In the genomic region with DNA sequence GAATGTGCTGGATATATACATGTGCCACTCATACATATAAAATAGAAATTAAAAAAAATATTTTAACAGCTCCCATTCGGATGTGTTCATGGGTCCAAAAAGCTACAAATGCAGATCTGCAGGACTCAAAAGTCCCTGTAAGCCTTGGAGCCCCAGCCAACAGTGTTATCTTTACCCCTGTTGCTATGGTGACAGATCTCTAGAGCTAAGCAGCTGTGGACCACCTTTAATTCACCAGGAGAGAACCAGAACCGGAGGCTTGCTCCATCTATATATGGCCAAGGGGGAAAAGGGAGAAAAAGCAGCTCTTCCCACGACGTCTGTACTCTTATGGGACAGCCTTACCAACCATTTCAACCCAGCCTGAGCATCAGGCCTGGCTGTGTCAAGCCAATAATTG, we compare ENCODE assay signal across 28 mouse cellular contexts. TPM values are rescaled to one million over a fixed set of nuclear protein-coding genes. Genes with fewer than 3 reads are reported as not detected.
DNase-seq lines count a peak whose midpoint lies in the region; ATAC-seq and TF ChIP-seq lines count a peak whose summit lies in the region.
"Had no signal": no experiment of that assay in that cellular context is flagged by ENCODE, and none has a peak within 500 bp of the region (broad histone marks: within the 10 kb centered on the region; RNA-seq: fewer than 3 reads in every experiment).

No protein-coding gene starts in this region.

- no peak overlapping the region for H3K9ac ChIP-seq in forebrain, embryonic 16.5 days (replicated peaks; ENCODE audit: low read depth, low read length)
- H3K9ac ChIP-seq in forebrain, embryonic 14.5 days (ENCODE audit: low read length) = no peak overlapping the region
- H3K9ac ChIP-seq in hindbrain, postnatal 0 days (replicated peaks; ENCODE audit: low read length) = no peak overlapping the region
- no peak overlapping the region for H3K9ac ChIP-seq in hindbrain, embryonic 14.5 days
- H3K9ac ChIP-seq in midbrain, postnatal 0 days (replicated peaks; ENCODE audit: low read length, poor library complexity, severe bottlenecking) = no peak overlapping the region
- H3K9ac ChIP-seq: forebrain, embryonic 13.5 days; hindbrain, embryonic 13.5 days; intestine, embryonic 15.5 days had no signal

- no peaks in the 10 kb centered on the region for H3K4me1 ChIP-seq in forebrain, embryonic 16.5 days (replicated peaks; ENCODE audit: control insufficient read depth, insufficient read depth, low read length)
- no peaks in the 10 kb centered on the region for H3K4me1 ChIP-seq in forebrain, embryonic 14.5 days (ENCODE audit: control insufficient read depth, insufficient read depth, low read length)
- H3K4me1 ChIP-seq in hindbrain, postnatal 0 days (ENCODE audit: insufficient read depth, low read length) = no peaks in the 10 kb centered on the region
- H3K4me1 ChIP-seq in hindbrain, embryonic 14.5 days (replicated peaks; ENCODE audit: control insufficient read depth, insufficient read depth, low read length) = peaks cover 11% of the 10 kb centered on the region; the same call in 1 of the 2 replicates
- H3K4me1 ChIP-seq in midbrain, postnatal 0 days (ENCODE audit: insufficient read depth, low read length) = no peaks in the 10 kb centered on the region
- peaks cover 24% of the 10 kb centered on the region for H3K4me1 ChIP-seq in midbrain, embryonic 10.5 days
- H3K4me1 ChIP-seq in limb, embryonic 10.5 days = peaks cover 22% of the 10 kb centered on the region
- H3K4me1 ChIP-seq: forebrain, embryonic 13.5 days; intestine, embryonic 15.5 days had no signal

- H3K36me3 ChIP-seq in forebrain, embryonic 16.5 days (ENCODE audit: control insufficient read depth, insufficient read depth) = no peaks in the 10 kb centered on the region
- H3K36me3 ChIP-seq in forebrain, embryonic 14.5 days (ENCODE audit: control insufficient read depth, insufficient read depth, low read length) = no peaks in the 10 kb centered on the region
- no peaks in the 10 kb centered on the region for H3K36me3 ChIP-seq in hindbrain, postnatal 0 days (ENCODE audit: insufficient read depth, low read length)
- no peaks in the 10 kb centered on the region for H3K36me3 ChIP-seq in hindbrain, embryonic 14.5 days (replicated peaks; ENCODE audit: control insufficient read depth, insufficient read depth)
- H3K36me3 ChIP-seq in midbrain, postnatal 0 days (ENCODE audit: insufficient read depth, low read length) = no peaks in the 10 kb centered on the region
- H3K36me3 ChIP-seq in midbrain, embryonic 10.5 days = no peaks in the 10 kb centered on the region
- H3K36me3 ChIP-seq in limb, embryonic 10.5 days = no peaks in the 10 kb centered on the region
- H3K36me3 ChIP-seq: forebrain, embryonic 10.5 days; hindbrain, embryonic 13.5 days; intestine, embryonic 15.5 days had no signal

- no peaks in the 10 kb centered on the region for H3K9me3 ChIP-seq in forebrain, embryonic 16.5 days (ENCODE audit: control insufficient read depth, low read length)
- H3K9me3 ChIP-seq in forebrain, embryonic 14.5 days (replicated peaks; ENCODE audit: control insufficient read depth, low read length) = no peaks in the 10 kb centered on the region
- no peaks in the 10 kb centered on the region for H3K9me3 ChIP-seq in hindbrain, postnatal 0 days (ENCODE audit: low read length)
- no peaks in the 10 kb centered on the region for H3K9me3 ChIP-seq in hindbrain, embryonic 14.5 days (ENCODE audit: control insufficient read depth, low read length)
- H3K9me3 ChIP-seq in midbrain, postnatal 0 days (ENCODE audit: low read length) = no peaks in the 10 kb centered on the region
- H3K9me3 ChIP-seq in midbrain, embryonic 10.5 days (replicated peaks) = no peaks in the 10 kb centered on the region
- no peaks in the 10 kb centered on the region for H3K9me3 ChIP-seq in limb, embryonic 10.5 days (replicated peaks)
- H3K9me3 ChIP-seq: forebrain, embryonic 10.5 days; forebrain, embryonic 13.5 days; hindbrain, embryonic 13.5 days; intestine, embryonic 15.5 days had no signal

- H3K4me3 ChIP-seq in forebrain, embryonic 16.5 days (replicated peaks; ENCODE audit: low read length) = no peak overlapping the region
- no peak overlapping the region for H3K4me3 ChIP-seq in forebrain, embryonic 14.5 days (ENCODE audit: low read depth, low read length)
- no peak overlapping the region for H3K4me3 ChIP-seq in hindbrain, postnatal 0 days (ENCODE audit: low read length)
- no peak overlapping the region for H3K4me3 ChIP-seq in hindbrain, embryonic 14.5 days (replicated peaks; ENCODE audit: low read length)
- H3K4me3 ChIP-seq in midbrain, postnatal 0 days (ENCODE audit: low read depth, low read length) = no peak overlapping the region
- H3K4me3 ChIP-seq in midbrain, embryonic 10.5 days = no peak overlapping the region
- H3K4me3 ChIP-seq in limb, embryonic 10.5 days = no peak overlapping the region
- H3K4me3 ChIP-seq: forebrain, embryonic 10.5 days; forebrain, embryonic 13.5 days; gastrocnemius, adult 2 months; hindbrain, embryonic 13.5 days; intestine, embryonic 15.5 days had no signal

- WGBS in forebrain, embryonic 16.5 days = 57% methylated on average over 4 of the region's 4 CpGs
- 74% methylated on average over 4 of the region's 4 CpGs for whole genome bisulfite sequencing in forebrain, embryonic 14.5 days
- 49% methylated on average over 4 of the region's 4 CpGs for WGBS in hindbrain, postnatal 0 days
- WGBS in hindbrain, embryonic 14.5 days = 54% methylated on average over 4 of the region's 4 CpGs
- WGBS in midbrain, postnatal 0 days = 33% methylated on average over 4 of the region's 4 CpGs
- WGBS in midbrain, embryonic 10.5 days = 68% methylated on average over 4 of the region's 4 CpGs
- WGBS in limb, embryonic 10.5 days = 68% methylated on average over 4 of the region's 4 CpGs

- TF ChIP-seq CTCF in hindbrain, postnatal 0 days (IDR thresholded peaks at IDR 0.05; ENCODE audit: low read depth) = no peak
- no peak for TF ChIP-seq CTCF in midbrain, postnatal 0 days (IDR thresholded peaks at IDR 0.05)

- ATAC-seq in forebrain, embryonic 16.5 days = peak; percentile 38; the same call in 1 of the 2 replicates
- no peak for ATAC-seq in forebrain, embryonic 14.5 days
- ATAC-seq in hindbrain, postnatal 0 days = 0 out of 2 replicates have a peak, but pooled peaks have one; percentile 22
- ATAC-seq in hindbrain, embryonic 14.5 days (ENCODE audit: low FRiP score) = no peak
- ATAC-seq in midbrain, postnatal 0 days (ENCODE audit: low FRiP score) = no peak
- ATAC-seq: activated CD4-positive, CD25-positive, alpha-beta regulatory T cell, adult 4 months; forebrain, embryonic 13.5 days; intestine, embryonic 15.5 days had no signal

- H3K27me3 ChIP-seq in forebrain, embryonic 16.5 days (replicated peaks; ENCODE audit: control insufficient read depth, insufficient read depth, low read length) = no peaks in the 10 kb centered on the region
- H3K27me3 ChIP-seq in forebrain, embryonic 14.5 days (replicated peaks; ENCODE audit: control insufficient read depth, insufficient read depth, low read length) = no peaks in the 10 kb centered on the region
- no peaks in the 10 kb centered on the region for H3K27me3 ChIP-seq in hindbrain, postnatal 0 days (ENCODE audit: insufficient read depth, low read length)
- H3K27me3 ChIP-seq in hindbrain, embryonic 14.5 days (ENCODE audit: control insufficient read depth, insufficient read depth, low read length) = no peaks in the 10 kb centered on the region
- H3K27me3 ChIP-seq in midbrain, postnatal 0 days (ENCODE audit: insufficient read depth, low read length) = no peaks in the 10 kb centered on the region
- H3K27me3 ChIP-seq in midbrain, embryonic 10.5 days (ENCODE audit: low read depth, poor library complexity, severe bottlenecking) = no peaks in the 10 kb centered on the region
- H3K27me3 ChIP-seq in limb, embryonic 10.5 days (ENCODE audit: low read depth, poor library complexity, severe bottlenecking) = no peaks in the 10 kb centered on the region
- H3K27me3 ChIP-seq: forebrain, embryonic 13.5 days; hindbrain, embryonic 13.5 days; intestine, embryonic 15.5 days had no signal

- no peak overlapping the region for H3K27ac ChIP-seq in forebrain, embryonic 16.5 days (ENCODE audit: low read length)
- H3K27ac ChIP-seq in forebrain, embryonic 14.5 days (ENCODE audit: low read depth, low read length) = no peak overlapping the region
- H3K27ac ChIP-seq in hindbrain, postnatal 0 days = 0 out of 2 replicates have a peak overlapping the region, but pooled peaks have one; percentile 32
- no peak overlapping the region for H3K27ac ChIP-seq in hindbrain, embryonic 14.5 days
- H3K27ac ChIP-seq in midbrain, postnatal 0 days (ENCODE audit: low read depth, low read length) = peak overlapping the region; percentile 60
- H3K27ac ChIP-seq in midbrain, embryonic 10.5 days (replicated peaks) = no peak overlapping the region
- H3K27ac ChIP-seq in limb, embryonic 10.5 days = no peak overlapping the region
- H3K27ac ChIP-seq: forebrain, embryonic 10.5 days; forebrain, embryonic 13.5 days; gastrocnemius, adult 2 months; hindbrain, embryonic 13.5 days; intestine, embryonic 15.5 days had no signal

- DNase-seq in forebrain, embryonic 14.5 days (ENCODE audit: low spot score) = no peak
- peak; percentile 44 for DNase-seq in hindbrain, postnatal 0 days (ENCODE audit: low spot score)
- no peak for DNase-seq in hindbrain, embryonic 14.5 days (ENCODE audit: low spot score)
- peak; percentile 41 for DNase-seq in midbrain, postnatal 0 days (ENCODE audit: low spot score)
- no peak for DNase-seq in midbrain, embryonic 10.5 days (ENCODE audit: low spot score)
- DNase-seq in brain, embryonic 18.5 days (ENCODE audit: low read depth, low spot score) = peak; percentile 14
- DNase-seq in limb, embryonic 10.5 days (ENCODE audit: low spot score) = no peak
- DNase-seq: adrenal gland, adult 8-10 months; adrenal gland, postnatal 25 days; cerebellum, adult 11-12 months; cerebellum, adult 8-10 months; cerebellum, postnatal 10 days; gastrocnemius, adult 2 months; gastrocnemius, postnatal 14 days; heart, adult 11 months had no signal

- H3K4me2 ChIP-seq in forebrain, embryonic 16.5 days (ENCODE audit: low read length) = no peak overlapping the region
- H3K4me2 ChIP-seq in forebrain, embryonic 14.5 days (ENCODE audit: low read length) = no peak overlapping the region
- no peak overlapping the region for H3K4me2 ChIP-seq in hindbrain, postnatal 0 days (ENCODE audit: low read depth, low read length)
- no peak overlapping the region for H3K4me2 ChIP-seq in hindbrain, embryonic 14.5 days (replicated peaks)
- H3K4me2 ChIP-seq in midbrain, postnatal 0 days (ENCODE audit: low read depth, low read length, poor library complexity, severe bottlenecking) = no peak overlapping the region
- H3K4me2 ChIP-seq: forebrain, embryonic 13.5 days; heart, embryonic 11.5 days; hindbrain, embryonic 13.5 days; intestine, embryonic 15.5 days had no signal

RNA-seq across cellular contexts. Expression of a gene that starts 10.1 kb away (rescaled TPM):
- polyA plus RNA-seq in forebrain, embryonic 16.5 days (2015; fragmentation: Nextera tagmentation; extraction: Ambion mirVana) = 1.1 and 1.3 TPM in 2 replicates
- 0.71 and 1.2 TPM in 2 replicates for polyA plus RNA-seq in forebrain, embryonic 14.5 days (2014; fragmentation: Nextera tagmentation; extraction: Ambion mirVana)
- 2.9 and 3.6 TPM in 2 replicates for total RNA-seq in hindbrain, postnatal 0 days (2014; rRNA removed)
- 3.0 and 3.3 TPM in 2 replicates for polyA plus RNA-seq in hindbrain, postnatal 0 days (2015; fragmentation: Nextera tagmentation; extraction: Ambion mirVana)
- polyA plus RNA-seq in hindbrain, embryonic 14.5 days (2014; fragmentation: Nextera tagmentation; extraction: Ambion mirVana) = 1.8 and 2.3 TPM in 2 replicates
- 4.4 and 9.8 TPM in 2 replicates for total RNA-seq in midbrain, postnatal 0 days (2014; rRNA removed)
- 2.8 and 3.6 TPM in 2 replicates for polyA plus RNA-seq in midbrain, postnatal 0 days (2015; fragmentation: Nextera tagmentation; extraction: Ambion mirVana)
- 0.11 and 0.14 TPM in 2 replicates for polyA plus RNA-seq in midbrain, embryonic 10.5 days (2016; fragmentation: Nextera tagmentation; extraction: Ambion mirVana)
- 0.23 TPM in 2 replicates for polyA plus RNA-seq in limb, embryonic 10.5 days (2016; fragmentation: Nextera tagmentation; extraction: Ambion mirVana)
- total RNA-seq: adrenal gland, adult 8-10 months; adrenal gland, postnatal 25 days; gastrocnemius, adult 2 months; gastrocnemius, postnatal 14 days; gastrocnemius, postnatal 4 days; heart, adult 8-10 months; heart, postnatal 25 days had no signal
- polyA plus RNA-seq: activated CD4-positive, CD25-positive, alpha-beta regulatory T cell, adult 4 months; embryonic facial prominence, embryonic 11.5 days; heart, embryonic 11.5 days; heart, embryonic 14.5 days; heart, postnatal 0 days; intestine, embryonic 15.5 days had no signal

RNA-seq across cellular contexts. Expression of a gene that starts 27.3 kb away (rescaled TPM):
- polyA plus RNA-seq in forebrain, embryonic 16.5 days (2015; fragmentation: Nextera tagmentation; extraction: Ambion mirVana) = 0.93 and 1.1 TPM in 2 replicates
- polyA plus RNA-seq in forebrain, embryonic 14.5 days (2014; fragmentation: Nextera tagmentation; extraction: Ambion mirVana) = 1.2 TPM in 2 replicates
- 1.3 TPM in 2 replicates for total RNA-seq in hindbrain, postnatal 0 days (2014; rRNA removed)
- polyA plus RNA-seq in hindbrain, postnatal 0 days (2015; fragmentation: Nextera tagmentation; extraction: Ambion mirVana) = 0.52 and 0.54 TPM in 2 replicates
- 1.1 and 1.2 TPM in 2 replicates for polyA plus RNA-seq in hindbrain, embryonic 14.5 days (2014; fragmentation: Nextera tagmentation; extraction: Ambion mirVana)
- total RNA-seq in midbrain, postnatal 0 days (2014; rRNA removed) = 1.5 and 1.7 TPM in 2 replicates
- 0.59 and 0.88 TPM in 2 replicates for polyA plus RNA-seq in midbrain, postnatal 0 days (2015; fragmentation: Nextera tagmentation; extraction: Ambion mirVana)
- polyA plus RNA-seq in midbrain, embryonic 10.5 days (2016; fragmentation: Nextera tagmentation; extraction: Ambion mirVana) = 3.8 and 3.9 TPM in 2 replicates
- polyA plus RNA-seq in limb, embryonic 10.5 days (2016; fragmentation: Nextera tagmentation; extraction: Ambion mirVana) = 3.4 and 4.2 TPM in 2 replicates

RNA-seq across cellular contexts. Expression of a gene that starts 36.2 kb away (rescaled TPM):
- polyA plus RNA-seq in forebrain, embryonic 16.5 days (2015; fragmentation: Nextera tagmentation; extraction: Ambion mirVana) = 47.3 and 49.9 TPM in 2 replicates
- 26.2 and 37.0 TPM in 2 replicates for polyA plus RNA-seq in forebrain, embryonic 14.5 days (2014; fragmentation: Nextera tagmentation; extraction: Ambion mirVana)
- 59.6 and 63.3 TPM in 2 replicates for total RNA-seq in hindbrain, postnatal 0 days (2014; rRNA removed)
- polyA plus RNA-seq in hindbrain, postnatal 0 days (2015; fragmentation: Nextera tagmentation; extraction: Ambion mirVana) = 45.3 and 48.4 TPM in 2 replicates
- polyA plus RNA-seq in hindbrain, embryonic 14.5 days (2014; fragmentation: Nextera tagmentation; extraction: Ambion mirVana) = 36.6 and 39.2 TPM in 2 replicates
- total RNA-seq in midbrain, postnatal 0 days (2014; rRNA removed) = 53.7 and 61.6 TPM in 2 replicates
- polyA plus RNA-seq in midbrain, postnatal 0 days (2015; fragmentation: Nextera tagmentation; extraction: Ambion mirVana) = 52.5 and 56.7 TPM in 2 replicates
- polyA plus RNA-seq in midbrain, embryonic 10.5 days (2016; fragmentation: Nextera tagmentation; extraction: Ambion mirVana) = 32.0 and 34.2 TPM in 2 replicates
- 29.4 and 33.3 TPM in 2 replicates for polyA plus RNA-seq in limb, embryonic 10.5 days (2016; fragmentation: Nextera tagmentation; extraction: Ambion mirVana)

Comparison
In these comparisons a context has a peak if more than half of its experiments do, and no peak if none do; other contexts are left out.
1. ATAC-seq: peak in forebrain, embryonic 16.5 days (single experiment) and hindbrain, postnatal 0 days (single experiment); none in forebrain, embryonic 14.5 days (single experiment), hindbrain, embryonic 14.5 days (single experiment) and midbrain, postnatal 0 days (single experiment).
2. H3K27ac ChIP-seq: peak in hindbrain, postnatal 0 days (single experiment) and midbrain, postnatal 0 days (single experiment); none in forebrain, embryonic 16.5 days (single experiment), forebrain, embryonic 14.5 days (single experiment), hindbrain, embryonic 14.5 days (single experiment), midbrain, embryonic 10.5 days (single experiment) and limb, embryonic 10.5 days (single experiment).
3. DNase-seq: peak in hindbrain, postnatal 0 days (single experiment), midbrain, postnatal 0 days (single experiment) and brain, embryonic 18.5 days (single experiment); none in forebrain, embryonic 14.5 days (single experiment), hindbrain, embryonic 14.5 days (single experiment), midbrain, embryonic 10.5 days (single experiment) and limb, embryonic 10.5 days (single experiment).